Mouse (Mus musculus): ENCODE measurements around the gene Snapin.

DNA sequence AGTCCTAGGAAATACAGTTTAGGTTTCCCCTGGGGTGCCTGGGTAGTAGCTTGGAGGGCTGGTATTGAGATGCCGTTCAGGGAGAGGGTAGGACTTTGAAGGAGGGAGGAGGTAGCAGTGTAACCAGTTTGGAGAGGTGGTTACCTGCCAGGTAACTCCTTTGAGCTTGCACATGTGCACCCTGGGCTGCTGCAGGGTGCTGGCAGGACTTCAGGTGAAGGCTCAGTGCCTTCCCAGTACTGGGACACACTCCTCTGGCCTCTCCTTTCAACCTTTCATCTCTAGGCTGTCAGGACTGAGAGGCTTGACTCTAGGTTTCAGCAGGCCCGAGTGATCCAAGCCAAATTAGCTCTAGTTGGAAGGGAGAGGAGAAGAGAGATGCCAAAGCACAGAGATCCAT is 35.2 kb upstream of the Snapin start:
- TF ChIP-seq POLR2A (IDR thresholded peaks at IDR 0.05; ENCODE audit: borderline replicate concordance, extremely low read depth, insufficient read depth, insufficient read length, poor library complexity, severe bottlenecking) (no peak), CTCF (IDR thresholded peaks at IDR 0.05; ENCODE audit: borderline replicate concordance, extremely low read depth, insufficient read depth, insufficient read length) (no peak)
